Mouse (Mus musculus) gastrocnemius, adult 2 months (tissue): ENCODE measurements around the gene Adssl1. TPM values are rescaled to one million over a fixed set of nuclear protein-coding genes. Genes with fewer than 3 reads are reported as not detected.

Experiments used
- DNase-seq: peaks from one replicate; pipeline ENCODE4 v3.0.0; 2022
- H3K27ac ChIP-seq: fragments of 200-600 bp; 2 replicates; pipeline ENCODE4 v1.8.1; 2022; ENCODE audit warnings: mild to moderate bottlenecking
- H3K4me3 ChIP-seq: fragments of 200-600 bp; 2 replicates; pipeline ENCODE4 v1.8.1; 2022; ENCODE audit warnings: mild to moderate bottlenecking, moderate library complexity
- CTCF ChIP-seq: fragments of 200-600 bp; IDR thresholded peaks from 2 replicates; pipeline ENCODE4 v1.8.1; 2022; ENCODE audit warnings: antibody characterized with exemption, mild to moderate bottlenecking, moderate library complexity
- intact Hi-C: fragments of 180-260 bp; cut with DNase I; formaldehyde crosslinking; loops from one replicate; pipeline ENCODE4 v1.15.1; 2025
- total RNA-seq, 2 experiments: library from RNA; stranded (reverse); gene quantifications; 2 replicates each; pipeline ENCODE4 v1.2.3; 2021

Gene Adssl1
- total RNA-seq, 2 experiments from 2014 or later = 1,028 to 1,061 TPM

- TF ChIP-seq CTCF = no peak
- intact Hi-C loops = loop anchor here (10.0 kb wide), 1 partner anchor 166 kb away; the partner anchor contains the start of gene Cdca4
- DNase-seq = no peak
- Histone ChIP-seq H3K4me3 (no peak overlapping the region), H3K27ac (no peak overlapping the region)
These were observed 38.8 kb downstream of the Adssl1 start for GRCm38 (mm10) chr12:112658619-112659018.

GRCm38 (mm10) chr12:112659109-112659508 is 39.3 kb downstream of the Adssl1 start:
- TF ChIP-seq CTCF = peak; percentile 90
- H3K27ac ChIP-seq = no peak overlapping the region
- no peak overlapping the region for H3K4me3 ChIP-seq
- intact Hi-C loops = loop anchor here (10.0 kb wide), 1 partner anchor 166 kb away; the partner anchor contains the start of gene Cdca4
- DNase-seq = peak; percentile 85

GRCm38 (mm10) chr12:112660576-112661326 is 40.9 kb downstream of the Adssl1 start:
- Histone ChIP-seq H3K27ac (no peak overlapping the region), H3K4me3 (no peak overlapping the region)
- TF ChIP-seq CTCF = no peak
- no peak for DNase-seq
- intact Hi-C loops = loop anchor here (2.0 kb wide), 1 partner anchor 46 kb away; no protein-coding TSS in a partner anchor

GRCm38 (mm10) chr12:112661327-112661605 is 41.4 kb downstream of the Adssl1 start:
- no peak for TF ChIP-seq CTCF
- no peak overlapping the region for H3K4me3 ChIP-seq
- no peak overlapping the region for H3K27ac ChIP-seq
- DNase-seq = no peak
- intact Hi-C loops = loop anchor here (2.0 kb wide), 1 partner anchor 46 kb away; no protein-coding TSS in a partner anchor

DNA sequence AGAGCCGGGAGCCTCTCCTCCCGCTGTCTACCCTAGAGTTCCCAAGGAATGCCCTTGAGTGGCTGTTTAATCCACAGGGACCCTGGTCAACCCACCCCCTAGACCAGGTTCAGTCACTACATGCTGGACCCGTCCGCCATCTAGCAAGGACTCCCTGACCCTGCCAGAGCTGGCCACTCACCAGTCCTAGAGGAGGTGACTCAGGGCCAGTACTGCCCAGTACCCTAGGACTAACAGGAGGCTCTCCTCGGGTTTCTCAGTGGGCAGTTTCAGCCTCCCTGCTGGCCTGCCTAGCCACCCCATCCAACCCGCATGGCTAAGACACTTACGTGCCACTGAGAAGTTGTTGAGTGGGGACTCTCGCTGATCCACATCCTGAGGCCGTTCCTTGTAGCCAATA is 42.0 kb downstream of the Adssl1 start:
- peak; percentile 62 for DNase-seq
- no peak for TF ChIP-seq CTCF
- no peak overlapping the region for H3K4me3 ChIP-seq
- no peak overlapping the region for H3K27ac ChIP-seq
- intact Hi-C loops = loop anchor here (2.0 kb wide), 1 partner anchor 45 kb away; no protein-coding TSS in a partner anchor

- intact Hi-C loops = no loop called here
- no peak overlapping the region for H3K27ac ChIP-seq
- no peak for DNase-seq
- no peak for TF ChIP-seq CTCF
- no peak overlapping the region for H3K4me3 ChIP-seq
These were observed 43.5 kb downstream of the Adssl1 start for GRCm38 (mm10) chr12:112663303-112663702.

DNA sequence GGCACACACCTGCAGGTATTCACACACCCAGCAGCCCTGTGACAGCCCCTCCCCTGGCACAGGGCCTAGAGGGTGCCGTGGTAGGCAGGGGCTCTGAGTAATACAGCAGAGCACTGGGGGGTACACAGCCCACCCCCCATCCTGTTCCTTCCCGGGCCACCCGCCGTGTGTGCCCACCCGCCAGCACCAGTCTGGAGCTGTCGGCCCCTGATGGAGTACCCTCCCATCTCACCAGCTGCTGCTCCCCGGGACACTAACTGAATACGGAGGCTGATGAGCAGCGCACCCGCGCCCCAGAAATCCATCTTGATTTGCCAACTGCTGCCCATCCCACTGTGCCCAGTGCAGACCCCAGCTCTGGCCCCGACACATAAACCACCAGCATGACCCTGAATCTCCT is 43.9 kb downstream of the Adssl1 start:
- H3K4me3 ChIP-seq = no peak overlapping the region
- intact Hi-C loops = no loop called here
- H3K27ac ChIP-seq = no peak overlapping the region
- TF ChIP-seq CTCF = no peak
- no peak for DNase-seq

GRCm38 (mm10) chr12:112664124-112664523 is 44.3 kb downstream of the Adssl1 start:
- no peak for TF ChIP-seq CTCF
- DNase-seq = no peak
- intact Hi-C loops = no loop called here

DNA sequence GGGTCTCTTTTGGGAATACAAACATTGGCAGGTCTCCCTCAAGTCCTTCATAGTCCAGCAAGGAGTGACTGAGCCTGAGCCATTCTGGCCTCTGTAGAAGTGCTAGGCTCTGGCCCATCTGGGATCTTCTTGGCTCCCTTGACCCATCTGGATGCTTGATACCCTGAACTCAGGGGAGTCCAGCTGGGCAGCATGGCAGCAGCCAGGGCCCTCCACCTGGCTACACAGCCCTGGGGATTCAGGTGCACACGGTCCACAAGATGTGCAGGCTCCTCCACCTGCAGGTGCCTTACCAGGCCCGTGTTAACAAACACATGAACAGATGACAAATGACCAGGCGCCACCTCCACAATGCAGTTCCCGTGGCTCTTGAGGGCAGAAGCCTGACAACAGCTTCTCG is 44.8 kb downstream of the Adssl1 start:
- H3K4me3 ChIP-seq = no peak overlapping the region
- DNase-seq = no peak
- TF ChIP-seq CTCF = no peak
- intact Hi-C loops = no loop called here
- H3K27ac ChIP-seq = peak overlapping the region; percentile 64; the same call in 1 of the 2 replicates

More at GRCm38 (mm10) chr12:112664124-112664523, 44.3 kb downstream of the Adssl1 start:
- H3K27ac ChIP-seq = no peak overlapping the region
- H3K4me3 ChIP-seq = no peak overlapping the region

DNA sequence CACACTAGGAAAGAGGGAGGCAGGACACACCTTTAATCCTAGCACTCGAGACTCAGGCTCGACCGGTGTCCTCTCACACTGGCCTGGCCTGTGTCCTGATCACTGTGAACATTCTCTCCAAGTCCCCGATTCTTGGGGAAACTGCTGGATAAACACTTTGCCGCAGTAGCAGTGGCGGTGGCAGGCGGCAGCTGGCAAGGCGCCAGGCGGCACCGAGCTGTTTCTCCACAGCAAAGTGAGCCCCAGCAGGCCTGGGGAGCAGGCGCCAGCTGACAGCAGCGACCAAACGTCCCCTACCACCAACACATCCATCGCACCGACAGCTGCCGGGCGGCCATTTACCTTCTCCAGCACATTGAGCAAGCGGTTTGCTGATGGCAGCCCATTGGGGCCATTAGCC is 45.6 kb downstream of the Adssl1 start:
- DNase-seq = peak; percentile 79
- Histone ChIP-seq H3K27ac (peak overlapping the region; percentile 64), H3K4me3 (peak overlapping the region; percentile 37)
- intact Hi-C loops = no loop called here
- no peak for TF ChIP-seq CTCF

DNA sequence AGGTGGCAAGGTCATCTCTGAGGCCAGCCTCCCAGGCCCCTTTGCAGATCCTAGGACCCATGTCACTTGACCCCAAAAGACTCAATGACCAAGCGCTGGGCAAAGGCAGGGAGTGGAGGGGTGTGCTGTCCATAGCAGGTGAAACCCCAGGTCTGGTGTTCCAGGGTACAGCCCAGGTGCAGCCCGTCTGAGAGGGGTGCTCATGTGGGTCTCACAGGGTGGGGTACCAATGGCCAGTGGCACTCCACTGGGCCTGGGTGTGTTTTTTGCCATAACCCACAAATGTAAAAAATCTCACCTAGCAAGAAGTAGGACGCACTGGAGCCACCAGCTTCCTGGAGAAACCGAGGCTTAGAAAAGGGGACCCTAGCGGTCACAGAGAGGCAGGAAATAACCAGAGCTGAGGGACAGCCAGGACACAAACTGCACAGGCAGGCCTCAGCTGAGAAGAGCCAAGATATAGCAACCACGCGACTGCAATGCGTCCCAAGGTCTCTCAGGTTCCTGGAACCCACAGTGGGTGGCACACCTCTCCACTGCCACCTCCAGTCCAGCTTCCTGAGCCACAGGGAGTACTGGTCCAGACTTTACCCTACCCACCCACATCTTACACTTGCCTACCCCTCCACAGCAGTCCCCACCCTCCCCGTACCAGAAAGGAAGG is 46.2 kb downstream of the Adssl1 start:
- no peak for TF ChIP-seq CTCF
- peak overlapping the region; percentile 37 for H3K4me3 ChIP-seq
- no peak for DNase-seq
- intact Hi-C loops = no loop called here
- peak overlapping the region; percentile 64; the same call in 1 of the 2 replicates for H3K27ac ChIP-seq

DNA sequence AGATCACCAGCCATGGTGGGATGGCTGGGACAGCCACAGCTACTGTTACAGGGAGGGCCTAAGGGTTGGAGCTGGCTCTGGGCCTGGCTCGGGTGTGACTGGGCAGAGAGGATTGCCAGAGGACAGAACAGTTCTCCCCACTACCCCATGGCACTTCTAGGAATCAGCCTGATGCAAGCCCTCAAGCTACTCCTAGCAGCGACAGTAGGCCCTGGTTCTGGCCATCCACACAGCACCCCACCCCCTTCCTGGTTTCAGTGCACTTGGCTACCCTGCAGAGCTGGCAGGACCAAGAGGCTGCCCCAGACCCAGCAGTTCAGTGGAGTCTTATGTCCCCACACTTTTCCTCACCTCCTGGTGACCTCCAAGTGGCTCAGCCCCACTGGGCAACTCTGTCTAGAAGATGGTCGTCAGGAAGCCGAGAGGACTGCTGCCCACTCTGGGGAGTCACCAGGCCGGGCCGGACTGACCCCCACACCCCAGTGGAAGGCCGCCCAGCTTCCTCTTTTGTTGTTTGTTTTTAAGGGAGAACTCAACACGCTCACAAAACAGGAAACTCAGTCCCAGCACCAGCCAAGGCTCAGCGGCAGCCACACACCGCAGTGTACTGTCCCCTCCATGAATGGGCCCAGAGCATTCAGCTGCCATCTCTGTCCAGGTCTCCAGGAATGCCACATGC is 47.9 kb downstream of the Adssl1 start:
- TF ChIP-seq CTCF = no peak
- intact Hi-C loops = no loop called here
- DNase-seq = peak; percentile 84
- Histone ChIP-seq H3K4me3 (peak overlapping the region; percentile 24), H3K27ac (peak overlapping the region; percentile 72)
